Mouse (Mus musculus) heart, postnatal 36 days (tissue): ENCODE data around the gene Ndufs4. TPM values are rescaled to one million over a fixed set of nuclear protein-coding genes. Genes with fewer than 3 reads are reported as not detected.

Source experiments
- DNase-seq, 2 experiments: peaks; one replicate each; pipeline ENCODE4 v3.0.0; 2021 to 2022
- intact Hi-C: fragments of 180-260 bp; cut with DNase I; formaldehyde crosslinking; loops from one replicate; pipeline ENCODE4 v1.15.1; 2025
- total RNA-seq, 2 experiments: library from RNA; stranded (reverse); gene quantifications; 2 replicates each; pipeline ENCODE4 v1.2.3; 2021

Gene Ndufs4
- total RNA-seq, result 100 to 1,000 TPM; 566 to 598 TPM

GRCm38 (mm10) chr13:114388211-114388965 is at the start of gene Ndufs4:
Ndufs4 (minus strand) TSS chr13:114388258.
- DNase-seq, result no peak
- intact Hi-C loops, result loop anchor here (5.0 to 10.0 kb wide), 2 partner anchors 91 to 594 kb away; partner anchors contain the start of gene Arl15

DNA sequence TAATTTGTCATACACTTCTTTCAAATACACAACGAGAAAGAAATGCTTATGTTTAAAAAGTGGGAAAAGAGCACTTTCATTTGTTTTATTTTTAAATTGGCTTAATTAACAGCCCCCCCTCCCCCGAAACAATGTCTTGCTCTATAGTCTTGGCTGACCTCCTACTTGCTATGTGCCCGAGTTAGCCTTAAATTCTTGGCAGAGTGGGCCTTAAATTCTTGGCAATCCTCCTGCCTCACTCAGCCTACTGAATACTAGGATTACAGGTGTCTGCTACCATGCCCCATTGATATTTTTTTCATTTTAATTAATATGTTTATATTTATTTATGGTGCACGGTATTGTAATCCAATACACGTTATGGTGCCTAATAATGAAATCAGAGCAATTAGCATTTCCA is 44.4 kb upstream of the Ndufs4 start:
- intact Hi-C loops, result no loop called here
- no peak for DNase-seq

DNA sequence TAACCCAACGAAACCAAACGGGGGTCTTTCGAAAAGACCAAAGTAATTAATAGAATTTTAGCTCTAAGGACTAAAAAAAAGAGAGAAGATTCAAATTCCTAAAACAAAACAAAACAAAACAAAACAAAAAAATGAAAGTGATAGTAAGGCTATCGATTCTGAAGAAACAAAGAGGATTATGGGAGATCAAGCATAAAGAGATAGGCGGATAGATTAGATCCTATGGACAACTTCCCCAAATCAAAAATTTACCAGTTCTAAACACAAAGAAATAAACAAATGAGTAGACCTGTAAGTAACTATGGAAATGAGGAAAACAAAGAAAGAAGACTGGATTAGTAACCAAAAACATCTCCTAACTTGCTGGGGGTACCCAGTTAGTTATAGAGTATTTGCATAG is 37.2 kb upstream of the Ndufs4 start:
- intact Hi-C loops, result no loop called here
- no peak for DNase-seq

- intact Hi-C loops, result no loop called here
These were observed 32.2 kb upstream of the Ndufs4 start for GRCm38 (mm10) chr13:114420235-114420634.

DNA sequence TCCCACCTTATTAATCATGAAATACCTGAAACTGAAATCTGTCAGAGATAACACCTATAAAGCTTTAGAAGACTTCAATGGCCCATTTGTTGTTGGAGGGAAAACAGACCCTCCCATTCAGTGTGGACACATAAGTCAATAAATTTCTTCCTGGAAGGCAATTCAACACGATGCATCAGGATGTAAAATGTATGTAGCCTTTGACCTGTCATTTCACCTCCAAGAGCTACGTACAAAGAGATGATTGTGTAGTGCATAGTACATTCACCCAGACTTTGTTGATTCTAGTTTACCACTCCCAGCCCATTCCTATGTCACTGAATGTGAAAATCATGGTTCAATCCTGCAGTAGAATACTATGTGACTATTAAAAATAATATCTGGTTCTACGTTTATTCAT is 31.3 kb upstream of the Ndufs4 start:
- intact Hi-C loops, result no loop called here
- no peak for DNase-seq

More at GRCm38 (mm10) chr13:114420235-114420634, 32.2 kb upstream of the Ndufs4 start:
- no peak for DNase-seq

DNA sequence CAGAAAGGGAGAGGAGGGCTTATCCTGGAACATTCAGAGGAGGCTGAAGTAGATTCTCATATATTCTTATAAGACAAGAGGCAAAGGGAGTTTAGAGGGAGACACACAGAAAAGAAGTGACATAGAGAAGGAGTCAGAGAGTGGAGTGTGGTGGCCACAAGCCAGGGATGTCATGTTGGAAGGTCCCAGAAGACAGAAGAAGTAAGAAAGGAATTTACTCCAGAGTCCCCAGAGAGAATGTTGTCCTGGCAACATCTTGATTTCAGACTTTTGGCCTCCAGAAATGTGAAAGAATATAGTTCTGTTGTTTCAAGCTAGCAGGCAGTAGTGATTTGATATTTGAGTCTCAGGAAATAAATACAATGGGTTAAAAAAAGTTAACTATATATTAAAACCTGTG is 24.3 kb upstream of the Ndufs4 start:
- intact Hi-C loops, result no loop called here
- DNase-seq, result no peak

DNA sequence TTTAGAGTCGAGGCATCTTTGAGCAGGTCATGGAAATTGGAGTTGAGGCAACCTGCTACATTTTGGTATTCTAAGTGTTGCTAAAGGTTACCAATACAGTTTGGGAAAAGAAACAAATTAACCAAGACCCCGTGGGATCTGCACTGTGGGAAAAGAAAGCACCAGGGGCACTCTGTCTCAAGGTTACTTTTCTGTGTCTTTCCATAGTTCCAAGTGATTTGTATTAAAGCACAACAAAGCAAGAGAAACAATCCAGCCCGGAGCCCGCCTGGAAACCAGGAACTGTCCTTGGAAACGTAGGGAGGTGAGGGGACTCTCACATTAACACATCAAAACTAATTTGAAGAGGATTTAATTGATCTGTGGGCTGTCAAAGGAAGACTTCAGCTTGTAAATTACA is 18.8 kb upstream of the Ndufs4 start:
- intact Hi-C loops, result no loop called here
- no peak for DNase-seq

- no peak for DNase-seq
- intact Hi-C loops, result no loop called here
These were observed 18.4 kb upstream of the Ndufs4 start for GRCm38 (mm10) chr13:114406424-114406823.

DNA sequence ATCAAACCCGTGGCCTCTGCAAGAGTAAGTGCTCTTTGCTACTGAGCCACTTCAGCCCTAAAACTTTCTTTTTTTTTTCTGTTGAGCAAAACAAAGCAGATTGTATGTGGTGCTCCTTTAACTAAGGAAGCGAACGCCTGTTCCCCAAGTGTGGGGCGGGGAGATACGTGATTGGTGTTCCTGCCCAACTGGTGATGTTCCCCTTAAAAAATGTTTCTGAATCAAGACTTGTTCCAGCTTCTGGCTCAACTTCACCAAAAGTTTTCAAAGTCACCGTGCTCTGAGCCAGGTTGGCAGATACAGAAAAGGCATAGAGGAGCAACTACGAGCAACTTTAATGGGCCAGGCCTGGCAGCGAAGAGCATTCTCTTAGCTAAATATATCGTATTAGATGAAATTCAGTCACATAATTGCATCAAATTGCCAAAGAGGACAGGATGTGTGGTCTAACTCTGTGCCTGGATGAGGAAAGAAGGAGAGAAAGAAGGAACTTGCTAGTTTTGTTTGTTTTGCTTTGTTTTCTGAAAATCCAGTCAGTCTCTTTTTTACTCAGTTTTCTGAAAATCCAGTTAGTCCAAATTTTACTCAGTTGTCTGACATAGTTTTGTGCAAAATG is 17.1 kb upstream of the Ndufs4 start:
- intact Hi-C loops, result no loop called here
- peak; percentile 5 to 11 for DNase-seq

- intact Hi-C loops, result no loop called here
- no peak for DNase-seq
These were observed 10.8 kb upstream of the Ndufs4 start for GRCm38 (mm10) chr13:114398906-114399305.

DNA sequence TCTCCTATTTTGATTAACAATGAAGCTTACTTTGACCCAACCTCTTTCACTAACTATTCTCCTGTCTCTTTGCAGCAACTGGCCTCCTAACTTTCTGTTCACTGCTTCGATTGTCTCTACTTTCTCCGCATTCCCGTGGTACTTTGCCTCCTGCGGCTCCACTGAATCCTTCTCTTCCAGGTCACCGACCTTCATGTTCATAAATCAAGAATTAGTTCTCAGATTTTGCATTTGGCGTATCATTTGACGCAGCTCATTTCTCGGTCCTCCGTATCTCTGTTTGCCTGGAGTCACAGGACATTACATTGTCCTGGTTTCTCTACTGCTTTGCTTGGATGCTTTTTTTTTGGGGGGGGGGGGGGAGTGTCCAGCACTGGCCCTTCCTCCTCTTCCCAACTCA is 9.2 kb upstream of the Ndufs4 start:
- intact Hi-C loops, result no loop called here
- DNase-seq, result no peak

GRCm38 (mm10) chr13:114396863-114397262 is 8.8 kb upstream of the Ndufs4 start:
- intact Hi-C loops, result no loop called here

DNA sequence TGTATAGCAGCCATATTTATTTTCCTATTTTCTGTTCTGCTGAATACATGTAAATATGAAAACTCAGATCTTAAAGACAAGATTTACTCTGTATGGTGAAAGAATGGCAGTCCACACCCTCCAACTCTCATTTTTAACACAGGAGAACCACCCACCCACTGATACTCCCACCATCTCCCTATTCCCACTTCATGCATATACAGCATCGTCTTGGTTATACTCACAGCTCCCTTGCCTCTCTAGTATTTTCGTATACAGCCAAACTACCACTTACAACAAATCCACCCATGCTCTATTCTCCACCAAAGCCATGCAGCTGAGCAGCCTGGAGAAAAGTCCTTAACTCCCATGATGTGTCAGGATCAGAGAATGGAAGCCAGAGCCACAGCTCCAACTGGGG is 6.7 kb upstream of the Ndufs4 start:
- intact Hi-C loops, result no loop called here
- DNase-seq, result no peak

More at GRCm38 (mm10) chr13:114396863-114397262, 8.8 kb upstream of the Ndufs4 start:
- no peak for DNase-seq

DNA sequence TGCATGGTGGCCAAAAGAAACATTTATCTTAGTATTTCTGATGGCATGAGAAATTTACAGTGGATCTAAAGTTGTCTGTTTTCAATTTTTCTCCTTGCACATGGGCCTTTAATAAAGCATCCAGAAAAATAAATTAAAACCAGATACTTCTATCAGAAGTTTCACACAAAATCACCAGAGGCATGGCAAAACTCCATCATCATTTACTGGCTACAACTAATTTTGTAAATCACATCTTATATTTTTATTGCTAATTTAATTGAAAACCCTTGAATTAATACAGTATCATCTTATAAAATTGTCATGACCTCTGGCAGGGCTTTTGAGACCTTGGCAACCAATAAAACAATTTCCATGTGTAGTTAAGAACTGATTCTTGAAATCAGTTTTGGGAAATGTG is 4.4 kb upstream of the Ndufs4 start:
- no peak for DNase-seq
- intact Hi-C loops, result no loop called here

DNA sequence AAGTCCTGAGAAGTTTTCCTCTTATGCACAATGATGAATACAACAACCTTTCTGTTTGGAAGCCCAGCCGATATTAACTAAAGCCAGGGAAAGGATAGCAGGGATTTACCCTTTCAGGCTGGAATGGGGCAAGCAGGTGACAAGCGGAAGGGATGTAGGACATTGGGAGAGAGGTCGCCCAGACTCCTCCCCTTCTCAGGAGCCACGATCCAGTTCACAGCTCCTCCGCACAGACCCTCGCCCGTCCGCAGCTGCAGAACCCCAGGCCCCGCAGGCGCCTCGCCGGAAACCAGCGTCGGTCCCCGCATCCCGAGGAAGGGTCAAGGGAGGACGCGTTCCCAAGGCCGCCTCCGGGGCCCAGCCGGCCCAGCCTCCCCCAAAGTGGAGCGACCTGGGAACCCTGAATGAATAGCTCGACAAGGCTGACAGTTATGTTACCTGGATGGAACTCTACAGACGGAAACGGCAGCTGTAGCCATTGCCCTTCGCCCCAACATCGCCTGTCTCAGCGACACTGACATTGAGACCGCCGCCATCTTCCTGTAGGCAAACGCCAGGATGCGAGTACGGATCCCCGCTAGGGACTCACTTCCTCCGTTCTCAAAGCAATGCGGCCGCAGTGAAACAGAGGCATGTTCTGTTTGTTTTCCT is 412 bp downstream of the Ndufs4 start:
- intact Hi-C loops, result loop anchor here (5.0 to 10.0 kb wide), 2 partner anchors 90 to 593 kb away; partner anchors contain the start of gene Arl15

DNA sequence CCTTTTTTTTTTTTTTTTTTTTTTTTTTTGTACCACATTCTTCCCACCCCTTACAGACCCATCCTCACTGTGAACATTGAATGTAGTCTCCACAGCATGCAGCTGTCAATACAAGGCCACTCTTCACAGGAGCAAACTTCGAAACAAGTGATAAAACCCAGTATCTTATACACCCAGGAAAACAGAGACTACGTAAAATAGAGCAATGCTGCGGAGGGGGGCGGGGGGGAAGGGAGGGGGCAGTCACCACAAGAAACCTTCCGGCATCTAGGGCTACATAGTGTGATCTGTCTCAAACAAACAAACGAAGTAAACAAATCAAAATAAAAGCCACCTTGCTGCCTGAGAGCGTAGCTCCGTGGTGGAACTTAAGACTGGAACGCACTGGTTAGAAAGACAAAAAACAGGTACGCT is 977 bp downstream of the Ndufs4 start:
- intact Hi-C loops, result loop anchor here (5.0 to 10.0 kb wide), 2 partner anchors 90 to 592 kb away; partner anchors contain the start of gene Arl15
- DNase-seq, result no peak

More for the DNA sequence above, 412 bp downstream of the Ndufs4 start:
- peak; percentile 96 to 98 for DNase-seq

GRCm38 (mm10) chr13:114376511-114376910 is 11.5 kb downstream of the Ndufs4 start:
- intact Hi-C loops, result no loop called here
- no peak for DNase-seq

DNA sequence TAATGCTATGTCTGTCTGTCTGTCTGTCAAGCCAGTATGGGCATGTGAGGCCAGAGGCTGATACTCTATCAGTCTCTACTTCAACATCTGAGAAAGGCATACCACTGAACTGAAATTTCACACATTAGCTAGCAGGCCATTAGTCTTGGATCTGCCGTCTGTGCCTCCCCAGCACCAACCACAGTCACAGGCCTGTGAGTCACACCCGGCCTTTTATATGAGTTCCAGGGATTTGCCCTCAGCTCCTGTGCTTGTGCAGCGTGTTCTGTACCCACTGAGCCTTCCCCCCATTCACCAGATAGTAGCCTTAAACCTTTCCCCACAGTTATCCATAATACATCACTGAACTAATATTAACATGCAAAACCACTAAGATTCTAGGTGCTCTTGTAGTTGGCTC is 26.0 kb downstream of the Ndufs4 start:
- intact Hi-C loops, result no loop called here
- DNase-seq, result no peak

DNA sequence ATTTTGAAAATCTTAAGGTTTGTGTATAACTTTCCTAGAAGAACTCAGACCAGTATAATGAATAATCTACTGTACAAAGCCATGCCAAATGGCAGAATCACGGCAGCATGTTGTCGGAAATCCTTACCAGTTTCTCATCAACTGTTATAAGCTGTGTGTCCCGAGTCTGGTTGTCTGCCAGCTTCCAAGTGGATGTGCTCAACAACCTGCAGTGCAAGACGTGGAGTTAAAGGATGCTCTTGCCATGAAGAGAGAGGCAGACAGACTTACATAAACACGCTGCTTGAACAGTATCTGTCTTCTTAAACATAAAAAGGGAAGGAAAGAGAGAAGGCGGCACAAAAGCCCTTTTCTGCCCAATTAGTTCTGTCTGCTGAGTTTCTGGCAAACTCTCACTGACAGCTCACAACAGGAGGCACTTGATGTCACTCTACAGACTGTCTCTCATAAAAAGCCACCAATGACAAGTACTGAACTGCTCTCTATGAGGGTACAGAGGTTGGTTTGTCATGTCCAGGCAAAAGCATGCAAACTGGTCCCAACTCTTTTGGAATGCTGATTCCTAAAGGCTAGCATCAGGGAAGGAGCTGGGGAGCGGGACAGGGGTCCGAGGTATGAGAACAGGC is 36.6 kb downstream of the Ndufs4 start:
- intact Hi-C loops, result no loop called here
- no peak for DNase-seq

DNA sequence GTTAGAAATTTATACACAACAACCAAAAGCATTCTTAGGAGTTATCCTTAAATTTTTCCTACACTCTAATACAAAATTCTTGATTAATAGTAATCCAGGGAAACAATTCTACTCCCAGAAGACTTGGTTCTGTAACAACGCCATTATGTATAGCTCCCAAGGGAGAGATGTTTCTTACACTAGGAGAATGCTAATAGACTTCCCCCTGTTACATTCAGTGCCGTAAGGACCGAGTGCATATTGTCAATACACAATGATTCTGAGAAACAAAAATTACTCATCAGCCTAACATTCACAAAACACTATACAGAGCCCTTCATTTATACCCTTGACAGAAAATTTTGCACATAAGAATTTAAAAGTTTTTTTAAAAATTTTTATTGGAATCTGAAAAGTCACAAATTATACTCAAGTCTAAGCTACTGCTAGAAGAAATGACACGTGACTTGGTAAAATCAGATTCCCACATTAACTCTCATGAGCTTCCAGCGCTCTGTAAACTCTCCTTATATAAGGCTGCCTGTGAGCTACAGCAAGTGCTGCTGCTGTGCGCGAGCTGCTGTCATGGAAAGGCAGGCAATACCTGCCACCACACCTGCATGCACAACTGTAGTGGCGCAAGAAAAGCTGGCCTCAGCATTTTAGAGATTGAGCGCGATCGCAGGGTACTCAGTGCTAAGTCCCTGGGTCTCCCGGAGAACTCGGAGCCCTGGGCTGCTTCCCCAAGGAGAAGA is 42.9 kb downstream of the Ndufs4 start:
- no peak for DNase-seq
- intact Hi-C loops, result no loop called here
